Mouse (Mus musculus): Measurements from ENCODE around the gene Olfr1413. TPM values are rescaled to one million over a fixed set of nuclear protein-coding genes. Genes with fewer than 3 reads are reported as not detected.

The Olfr1413 gene
- not detected for total RNA-seq (2023)

GRCm38 (mm10) chr1:92571022-92571421 is at the start of gene Olfr1413:
TSS of gene Olfr1413 (plus strand) at chr1:92571322.

DNA sequence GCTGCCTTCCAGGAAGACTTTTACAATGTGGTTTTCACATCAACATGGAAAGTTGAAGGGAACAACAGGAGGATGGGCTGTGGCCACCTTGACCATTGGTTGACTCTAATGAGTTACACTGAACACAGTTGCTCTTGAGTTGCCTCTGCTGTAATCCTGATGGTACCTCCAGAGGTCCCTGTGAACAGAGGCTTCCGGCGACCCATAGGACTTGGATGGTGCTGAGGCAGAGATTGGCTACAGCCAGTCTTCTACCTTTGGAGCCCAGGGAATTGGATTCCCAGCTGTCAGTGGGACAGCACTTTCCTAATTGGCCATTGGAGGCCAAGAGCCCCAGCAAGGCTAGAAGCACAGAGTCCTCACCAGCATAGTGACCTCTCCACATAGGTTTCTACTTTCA is 14.4 kb downstream of the Olfr1413 start, which contains the start of gene Olfr1412:
Gene Olfr1412 (plus strand): TSS at position 301 of the 400 bp plus-strand sequence.

DNA sequence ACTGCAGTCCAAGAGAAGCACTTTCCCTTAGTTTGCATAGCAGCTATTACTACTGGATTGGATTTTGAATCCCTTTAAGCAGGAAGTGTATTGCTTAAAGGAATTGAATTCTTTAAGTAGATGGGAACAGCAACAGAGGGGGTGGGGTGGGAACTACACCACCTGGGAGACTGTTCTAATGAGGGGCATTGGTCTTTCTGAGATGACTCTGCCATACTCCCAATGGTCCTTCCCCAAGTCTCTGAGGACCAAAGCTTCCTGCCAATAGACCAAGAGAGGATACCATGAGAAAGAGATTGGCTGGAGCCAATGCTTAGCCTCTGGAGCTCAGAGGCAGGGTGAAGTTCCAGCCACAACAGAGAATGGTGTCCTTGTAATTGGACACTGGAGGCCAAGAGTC is 23.0 kb downstream of the Olfr1413 start, which contains the start of gene Olfr1411:
Gene Olfr1411 (plus strand): TSS at position 301 of the 400 bp plus-strand sequence.

GRCm38 (mm10) chr1:92605482-92605881 is 34.4 kb downstream of the Olfr1413 start, which contains the start of gene Olfr1410:
TSS of gene Olfr1410 (plus strand) at chr1:92605782.

GRCm38 (mm10) chr1:92617488-92617887 is 46.4 kb downstream of the Olfr1413 start, which contains the start of gene Olfr12:
TSS of gene Olfr12 (plus strand) at chr1:92617788.

Other genes starting within 250 kb of the Olfr1413 start
- 100 to 1,000 TPM; 107 to 121 TPM for gene Ndufa10, start 97.5 kb upstream of the Olfr1413 start, total RNA-seq (2023)
- not detected for gene Olfr1416, start 86.2 kb upstream of the Olfr1413 start, total RNA-seq (2023)
- gene Olfr1415, start 75.2 kb upstream of the Olfr1413 start, total RNA-seq (2023), result not detected
- not detected for gene Olfr1414, start 52.7 kb upstream of the Olfr1413 start, total RNA-seq (2023)
- gene Olfr1412, start 14.5 kb downstream of the Olfr1413 start, total RNA-seq (2023), result not detected
- not detected for gene Olfr1411, start 23.1 kb downstream of the Olfr1413 start, total RNA-seq (2023)
- not detected for gene Olfr1410, start 34.5 kb downstream of the Olfr1413 start, total RNA-seq (2023)
- not detected for gene Olfr12, start 46.5 kb downstream of the Olfr1413 start, total RNA-seq (2023)
- 10 to 100 TPM; 62.8 to 70.7 TPM for gene Cops9, start 70.7 kb downstream of the Olfr1413 start, total RNA-seq (2023)
- not detected for gene Otos, start 77.5 kb downstream of the Olfr1413 start, total RNA-seq (2023)

Data from B cell, adult 67 days (primary cell).